Mouse (Mus musculus): Measurements from ENCODE around the gene Osbpl9. TPM values are rescaled to one million over a fixed set of nuclear protein-coding genes. Genes with fewer than 3 reads are reported as not detected.

The Osbpl9 gene
- polyA plus RNA-seq, 1 experiment from 2014 or later, result 60.0 TPM

DNA sequence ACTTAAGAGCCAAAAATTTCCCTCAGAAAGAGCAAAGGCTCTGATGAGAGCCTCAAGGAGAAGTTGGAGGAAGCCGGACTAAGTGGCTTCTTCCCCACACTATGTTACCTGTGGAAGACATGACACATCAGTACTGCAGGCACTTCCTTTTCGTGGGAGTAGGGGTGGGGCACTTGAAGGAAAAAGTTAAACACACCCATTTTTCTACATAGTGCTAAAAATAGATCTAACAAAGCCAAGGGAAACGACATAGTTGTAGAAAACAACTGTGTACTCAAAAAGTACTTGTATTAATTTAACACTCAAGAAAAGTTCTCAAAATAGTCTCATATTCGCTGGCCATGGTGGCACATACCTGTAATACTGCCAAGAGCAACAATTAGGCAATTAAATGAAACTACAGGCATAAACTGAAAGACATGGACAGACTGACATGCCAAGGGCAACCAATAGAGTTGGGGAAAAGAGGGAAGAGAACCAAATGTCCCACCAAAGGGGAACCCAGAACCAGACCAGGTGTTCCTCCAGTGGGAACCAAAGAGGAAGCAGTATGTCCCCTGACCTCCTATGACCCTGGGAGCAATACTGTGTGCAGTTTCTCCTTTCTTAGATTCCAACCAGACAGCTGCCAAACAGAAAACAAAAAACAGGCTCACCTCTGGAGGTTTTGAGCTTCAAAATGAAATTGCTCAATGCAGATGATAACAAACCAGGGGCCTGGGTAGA is 79.1 kb downstream of the Osbpl9 start:
- 82% methylated on average over 4 of the region's 4 CpGs for WGBS
- no peak for DNase-seq (ENCODE audit: low spot score)

DNA sequence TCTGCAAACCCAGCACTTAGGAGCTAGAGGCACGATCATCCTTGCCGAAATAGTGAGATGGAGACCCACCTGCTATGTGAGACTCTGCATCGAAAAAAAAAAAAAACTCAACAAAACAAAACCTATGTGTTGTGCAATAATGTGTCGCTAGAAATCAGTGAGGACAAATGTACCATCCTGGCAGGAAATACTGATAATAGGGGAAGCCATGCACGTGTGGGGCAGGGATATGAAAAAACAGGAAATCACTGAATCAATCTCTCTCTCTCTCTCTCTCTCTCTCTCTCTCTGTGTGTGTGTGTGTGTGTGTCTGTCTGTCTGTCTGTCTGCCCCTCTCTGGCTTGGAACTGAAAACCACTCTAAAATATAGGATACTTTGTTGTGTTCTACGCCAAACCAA is 81.3 kb downstream of the Osbpl9 start:
- Histone ChIP-seq H3K27me3 (replicated peaks; ENCODE audit: low read depth, poor library complexity, severe bottlenecking) (no peaks in the 10 kb centered on the region), H3K4me3 (no peak overlapping the region), H3K36me3 (replicated peaks) (no peaks in the 10 kb centered on the region), H3K9me3 (no peaks in the 10 kb centered on the region), H3K4me1 (peaks cover 19% of the 10 kb centered on the region), H3K27ac (replicated peaks) (no peak overlapping the region)
- WGBS, result 79% methylated on average over 6 of the region's 6 CpGs
- DNase-seq (ENCODE audit: low spot score), result no peak

More for the DNA sequence above, 79.1 kb downstream of the Osbpl9 start:
- H3K9me3 ChIP-seq, result no peaks in the 10 kb centered on the region
- H3K27ac ChIP-seq (replicated peaks), result no peak overlapping the region
- H3K36me3 ChIP-seq (replicated peaks), result no peaks in the 10 kb centered on the region
- no peaks in the 10 kb centered on the region for H3K27me3 ChIP-seq (replicated peaks; ENCODE audit: low read depth, poor library complexity, severe bottlenecking)
- H3K4me3 ChIP-seq, result no peak overlapping the region
- H3K4me1 ChIP-seq, result peaks cover 5% of the 10 kb centered on the region

DNA sequence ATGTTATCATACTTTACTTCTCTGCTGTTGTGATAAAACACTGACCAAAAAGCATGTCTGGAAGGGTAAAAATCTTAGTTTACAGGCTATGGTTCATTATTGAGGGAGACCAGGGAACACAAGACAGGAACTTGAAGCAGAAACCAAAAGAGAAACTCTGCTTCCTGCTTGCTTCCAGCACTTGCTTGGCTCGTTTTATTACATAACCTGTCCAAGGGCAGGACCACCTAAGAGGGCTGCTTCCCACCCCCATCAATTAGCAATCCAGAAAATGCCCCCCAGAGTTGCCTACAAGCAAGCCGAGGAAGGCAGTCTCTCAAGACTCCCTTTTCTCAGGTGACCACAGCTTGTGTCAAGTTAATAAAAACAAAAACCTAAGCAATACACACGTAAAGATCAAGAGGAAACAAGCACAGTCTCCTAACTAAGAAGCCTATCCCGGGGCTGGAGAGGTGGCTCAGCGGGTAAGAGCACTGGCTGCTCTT is 82.4 kb downstream of the Osbpl9 start:
- Histone ChIP-seq H3K27ac (replicated peaks) (no peak overlapping the region), H3K9me3 (no peaks in the 10 kb centered on the region), H3K4me1 (peaks cover 23% of the 10 kb centered on the region), H3K36me3 (replicated peaks) (no peaks in the 10 kb centered on the region), H3K27me3 (replicated peaks; ENCODE audit: low read depth, poor library complexity, severe bottlenecking) (no peaks in the 10 kb centered on the region), H3K4me3 (no peak overlapping the region)
- whole genome bisulfite sequencing, result 78% methylated on average over 5 of the region's 5 CpGs
- DNase-seq (ENCODE audit: low spot score), result no peak

- Histone ChIP-seq H3K27ac (replicated peaks) (peak overlapping the region; percentile 87), H3K9me3 (no peaks in the 10 kb centered on the region), H3K36me3 (replicated peaks) (no peaks in the 10 kb centered on the region), H3K27me3 (replicated peaks; ENCODE audit: low read depth, poor library complexity, severe bottlenecking) (no peaks in the 10 kb centered on the region), H3K4me1 (peaks cover 23% of the 10 kb centered on the region), H3K4me3 (peak overlapping the region; percentile 62)
- no peak for DNase-seq (ENCODE audit: low spot score)
- 6% methylated on average over 6 of the region's 6 CpGs for WGBS
Observed at GRCm38 (mm10) chr4:109118327-109118659, 83.8 kb downstream of the Osbpl9 start.

DNA sequence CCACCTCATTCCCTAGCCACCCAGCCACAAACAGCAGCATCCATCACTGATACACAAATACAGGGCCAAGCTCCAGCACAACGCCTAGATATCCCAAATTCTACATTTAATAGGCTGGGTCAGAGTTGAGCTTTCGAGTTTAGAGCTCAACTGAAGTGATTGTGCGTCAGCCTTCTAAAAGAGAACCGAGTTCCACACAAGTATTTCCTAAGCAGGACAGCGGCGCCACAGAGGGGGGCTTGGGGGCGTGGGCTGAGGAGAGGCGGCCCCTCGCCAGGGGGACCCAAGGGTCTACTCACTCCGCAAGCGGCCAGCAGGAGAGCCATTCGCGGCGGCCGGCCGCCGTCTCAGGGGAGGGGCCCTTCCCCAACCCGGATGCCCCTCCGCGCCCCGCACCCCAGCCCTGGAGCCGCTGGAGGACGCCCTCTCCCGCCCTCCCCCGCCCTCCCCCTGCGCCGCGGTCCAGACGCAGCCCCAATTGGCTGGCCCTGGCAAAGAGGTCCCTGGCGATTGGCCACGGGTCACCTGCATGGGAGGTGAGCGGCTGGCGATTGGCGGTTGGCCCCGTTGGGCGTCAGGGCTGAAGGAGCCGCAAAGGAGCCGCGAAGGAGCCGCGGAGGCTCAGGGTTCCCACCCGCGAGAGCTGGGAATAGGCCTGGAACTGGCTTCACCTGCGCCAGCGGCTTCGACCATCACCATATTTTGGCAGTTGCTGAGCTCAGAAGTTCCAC is 84.3 kb downstream of the Osbpl9 start:
- Histone ChIP-seq H3K9me3 (no peaks in the 10 kb centered on the region), H3K27me3 (replicated peaks; ENCODE audit: low read depth, poor library complexity, severe bottlenecking) (no peaks in the 10 kb centered on the region), H3K36me3 (replicated peaks) (no peaks in the 10 kb centered on the region), H3K27ac (replicated peaks) (peak overlapping the region; percentile 87), H3K4me3 (peak overlapping the region; percentile 62), H3K4me1 (peaks cover 23% of the 10 kb centered on the region)
- peak; percentile 98 for DNase-seq (ENCODE audit: low spot score)
- 1% methylated on average over 46 of the region's 46 CpGs for WGBS

DNA sequence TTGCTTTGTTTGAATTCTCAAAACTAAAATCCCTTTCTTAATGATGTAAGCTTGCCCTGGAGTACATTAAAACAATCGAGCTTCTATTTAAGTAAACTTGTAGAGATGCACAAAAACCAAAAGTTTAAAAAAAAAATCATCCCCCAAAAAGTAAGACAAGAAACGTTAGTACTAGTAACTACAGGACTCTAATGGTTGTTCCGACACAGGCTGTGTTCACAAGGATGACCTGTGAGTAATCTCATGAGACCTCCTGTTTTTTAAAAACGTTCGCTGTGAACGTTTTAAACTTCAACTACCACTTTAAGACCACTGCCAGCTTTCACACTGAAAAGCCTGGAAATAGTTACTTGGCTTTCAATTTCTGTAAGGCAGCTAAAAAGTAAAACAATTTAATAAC is 85.1 kb downstream of the Osbpl9 start:
- Histone ChIP-seq H3K36me3 (replicated peaks) (no peaks in the 10 kb centered on the region), H3K9me3 (no peaks in the 10 kb centered on the region), H3K4me3 (peak overlapping the region; percentile 62), H3K4me1 (peaks cover 23% of the 10 kb centered on the region), H3K27ac (replicated peaks) (no peak overlapping the region), H3K27me3 (replicated peaks; ENCODE audit: low read depth, poor library complexity, severe bottlenecking) (no peaks in the 10 kb centered on the region)
- 45% methylated on average over 6 of the region's 6 CpGs for WGBS
- no peak for DNase-seq (ENCODE audit: low spot score)

- H3K4me1 ChIP-seq, result peaks cover 23% of the 10 kb centered on the region
- peak overlapping the region; percentile 62 for H3K4me3 ChIP-seq
- no peaks in the 10 kb centered on the region for H3K36me3 ChIP-seq (replicated peaks)
- H3K27ac ChIP-seq (replicated peaks), result no peak overlapping the region; the same call in 1 of the 2 replicates
- no peaks in the 10 kb centered on the region for H3K27me3 ChIP-seq (replicated peaks; ENCODE audit: low read depth, poor library complexity, severe bottlenecking)
- no peaks in the 10 kb centered on the region for H3K9me3 ChIP-seq
- whole genome bisulfite sequencing, result 69% methylated on average over 3 of the region's 3 CpGs
- DNase-seq (ENCODE audit: low spot score), result no peak
Observed at GRCm38 (mm10) chr4:109116494-109116893, 85.6 kb downstream of the Osbpl9 start.

GRCm38 (mm10) chr4:109115742-109116141 is 86.3 kb downstream of the Osbpl9 start:
- DNase-seq (ENCODE audit: low spot score), result no peak
- no peaks in the 10 kb centered on the region for H3K9me3 ChIP-seq
- no peak overlapping the region for H3K27ac ChIP-seq (replicated peaks)
- 83% methylated on average over 1 of the region's 1 CpGs for WGBS
- H3K36me3 ChIP-seq (replicated peaks), result no peaks in the 10 kb centered on the region
- H3K27me3 ChIP-seq (replicated peaks; ENCODE audit: low read depth, poor library complexity, severe bottlenecking), result no peaks in the 10 kb centered on the region
- peaks cover 23% of the 10 kb centered on the region for H3K4me1 ChIP-seq
- no peak overlapping the region for H3K4me3 ChIP-seq

DNA sequence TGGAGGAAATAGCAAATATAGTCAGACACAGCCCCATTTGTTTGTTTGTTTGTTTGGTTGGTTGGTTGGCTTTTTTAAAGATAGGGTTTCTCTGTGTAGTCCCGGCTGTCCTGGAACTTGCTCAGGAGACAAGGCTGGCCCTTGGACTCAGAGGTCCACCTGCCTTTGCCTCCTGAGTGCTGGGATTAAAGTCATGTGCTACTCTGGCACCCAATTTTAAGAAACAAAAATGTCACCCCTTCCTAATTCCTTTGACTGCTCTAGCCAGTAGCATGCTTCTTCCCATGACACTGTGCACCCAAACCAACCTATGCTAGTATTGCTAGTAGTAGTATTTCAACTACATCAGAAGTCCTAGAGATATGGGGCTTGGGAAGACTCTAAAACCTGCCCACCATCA is 87.8 kb downstream of the Osbpl9 start:
- H3K4me1 ChIP-seq, result peaks cover 23% of the 10 kb centered on the region
- H3K36me3 ChIP-seq (replicated peaks), result no peaks in the 10 kb centered on the region
- no peak for DNase-seq (ENCODE audit: low spot score)
- no peaks in the 10 kb centered on the region for H3K9me3 ChIP-seq
- H3K27ac ChIP-seq (replicated peaks), result no peak overlapping the region
- WGBS, result 83% methylated on average over 1 of the region's 1 CpGs
- no peak overlapping the region for H3K4me3 ChIP-seq
- no peaks in the 10 kb centered on the region for H3K27me3 ChIP-seq (replicated peaks; ENCODE audit: low read depth, poor library complexity, severe bottlenecking)

DNA sequence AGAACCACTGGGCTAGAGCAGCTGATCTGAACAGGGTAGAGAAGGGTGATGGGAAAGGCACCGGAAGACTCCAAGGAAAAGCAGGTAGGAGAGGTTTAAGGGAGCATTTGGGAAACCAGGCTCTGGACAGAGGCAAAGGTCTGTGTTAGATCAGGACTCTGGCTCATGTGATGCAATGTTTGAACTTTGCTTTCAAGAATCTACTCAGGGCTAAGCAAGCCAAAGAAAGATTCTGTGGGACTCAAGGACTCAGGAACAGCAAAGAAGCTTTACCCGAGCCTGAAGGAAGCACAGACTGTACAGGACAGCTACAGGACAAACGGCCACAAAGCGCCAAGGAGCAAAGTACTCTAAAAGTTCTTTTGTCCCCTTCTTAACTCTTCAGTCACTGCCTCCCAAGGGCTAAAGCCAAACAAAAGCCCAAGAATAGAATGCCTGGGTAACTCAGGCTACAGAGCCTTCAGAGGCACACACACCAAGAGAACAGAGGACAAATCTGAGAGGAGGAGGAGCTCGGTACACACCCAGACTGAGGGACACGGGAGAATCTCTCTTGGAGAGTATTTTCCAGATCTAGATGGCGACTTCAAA is 89.1 kb downstream of the Osbpl9 start:
- no peaks in the 10 kb centered on the region for H3K27me3 ChIP-seq (replicated peaks; ENCODE audit: low read depth, poor library complexity, severe bottlenecking)
- no peak overlapping the region for H3K4me3 ChIP-seq
- 59% methylated on average over 7 of the region's 7 CpGs for WGBS

DNA sequence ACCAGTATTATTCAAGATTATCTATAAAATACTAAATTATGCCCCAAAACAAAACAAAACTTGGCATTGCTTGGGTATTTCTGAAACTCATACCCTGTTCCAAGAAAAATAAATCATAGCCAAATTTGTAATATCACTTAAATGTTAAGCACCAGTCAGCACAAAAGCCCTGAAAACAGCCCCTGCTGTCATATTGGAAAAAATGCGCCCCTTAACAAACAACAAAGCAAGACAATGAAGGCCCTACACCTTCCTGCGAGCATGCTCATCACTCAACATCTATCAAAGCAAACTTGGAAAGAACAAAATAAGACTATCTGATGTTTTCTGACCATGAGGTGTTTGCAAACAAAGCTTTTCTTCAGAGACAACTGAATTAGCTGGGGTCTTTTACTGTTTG is 91.1 kb downstream of the Osbpl9 start:
- WGBS, result 92% methylated on average over 2 of the region's 2 CpGs
- Histone ChIP-seq H3K9me3 (no peaks in the 10 kb centered on the region), H3K27me3 (replicated peaks; ENCODE audit: low read depth, poor library complexity, severe bottlenecking) (no peaks in the 10 kb centered on the region), H3K4me1 (peaks cover 5% of the 10 kb centered on the region), H3K36me3 (replicated peaks) (no peaks in the 10 kb centered on the region), H3K4me3 (no peak overlapping the region), H3K27ac (replicated peaks) (no peak overlapping the region)
- no peak for DNase-seq (ENCODE audit: low spot score)

More for the DNA sequence above, 89.1 kb downstream of the Osbpl9 start:
- Histone ChIP-seq H3K9me3 (no peaks in the 10 kb centered on the region), H3K36me3 (replicated peaks) (no peaks in the 10 kb centered on the region), H3K27ac (replicated peaks) (no peak overlapping the region), H3K4me1 (peaks cover 18% of the 10 kb centered on the region)
- DNase-seq (ENCODE audit: low spot score), result no peak

GRCm38 (mm10) chr4:109109686-109110085 is 92.4 kb downstream of the Osbpl9 start:
- Histone ChIP-seq H3K27ac (replicated peaks) (no peak overlapping the region), H3K9me3 (no peaks in the 10 kb centered on the region), H3K27me3 (replicated peaks; ENCODE audit: low read depth, poor library complexity, severe bottlenecking) (no peaks in the 10 kb centered on the region), H3K4me1 (no peaks in the 10 kb centered on the region), H3K4me3 (no peak overlapping the region), H3K36me3 (replicated peaks) (no peaks in the 10 kb centered on the region)
- WGBS, result 93% methylated on average over 10 of the region's 10 CpGs
- no peak for DNase-seq (ENCODE audit: low spot score)

DNA sequence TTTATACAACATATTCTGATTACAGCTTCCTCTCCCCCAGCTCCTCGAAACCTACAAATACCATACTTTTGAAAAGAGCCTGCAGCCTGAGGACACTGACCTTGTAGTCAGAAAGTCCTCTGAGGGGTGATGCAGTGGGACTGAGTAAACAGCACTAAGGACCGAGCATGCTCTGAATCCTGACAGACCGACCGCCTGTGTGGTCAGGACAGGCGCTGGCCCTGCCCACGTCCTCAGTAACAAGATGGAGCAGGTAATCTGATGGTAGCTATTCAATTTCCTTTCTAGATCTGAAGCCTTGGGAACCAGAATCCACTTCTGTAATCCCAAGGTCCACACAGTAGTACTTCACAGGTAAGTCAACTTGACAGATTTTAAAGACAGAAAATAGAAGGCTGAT is 93.1 kb downstream of the Osbpl9 start:
- Histone ChIP-seq H3K9me3 (no peaks in the 10 kb centered on the region), H3K36me3 (replicated peaks) (no peaks in the 10 kb centered on the region), H3K27ac (replicated peaks) (no peak overlapping the region), H3K4me1 (no peaks in the 10 kb centered on the region), H3K4me3 (no peak overlapping the region), H3K27me3 (replicated peaks; ENCODE audit: low read depth, poor library complexity, severe bottlenecking) (no peaks in the 10 kb centered on the region)
- DNase-seq (ENCODE audit: low spot score), result no peak
- WGBS, result 79% methylated on average over 6 of the region's 6 CpGs

Measured in embryonic facial prominence, embryonic 10.5 days (tissue).